Mouse (Mus musculus) C2C12 (cell line): Measurements from ENCODE around the gene Olfr1197.

Experiments
- CEBPB ChIP-seq: IDR thresholded peaks from one replicate; pipeline ENCODE4 v1.6.1; 2011; ENCODE audit warnings: low read depth, mild to moderate bottlenecking, control low read depth, moderate library complexity
- CTCF ChIP-seq: IDR thresholded peaks from one replicate; pipeline ENCODE4 v1.5.1; 2011; ENCODE audit not compliant: control insufficient read depth, insufficient read depth, insufficient read length
- MAX ChIP-seq: IDR thresholded peaks from one replicate; pipeline ENCODE4 v1.6.1; 2011; ENCODE audit warnings: mild to moderate bottlenecking, control low read depth
- MYOG ChIP-seq: IDR thresholded peaks from one replicate; pipeline ENCODE4 v1.6.1; 2011; ENCODE audit not compliant: control insufficient read depth, insufficient read length; ENCODE audit errors: extremely low read depth
- USF1 ChIP-seq: IDR thresholded peaks from one replicate; pipeline ENCODE4 v1.6.1; 2011; ENCODE audit warnings: low read depth, mild to moderate bottlenecking, control low read depth, moderate library complexity

- TF ChIP-seq CTCF (no peak), MAX (no peak), MYOG (no peak), CEBPB (no peak), USF1 (no peak)
Measured at GRCm38 (mm10) chr2:88760369-88760768, 28.2 kb upstream of the Olfr1197 start, which contains the start of gene Olfr1199.
